Mouse (Mus musculus): ENCODE measurements around the gene Sf3b1.

DNA sequence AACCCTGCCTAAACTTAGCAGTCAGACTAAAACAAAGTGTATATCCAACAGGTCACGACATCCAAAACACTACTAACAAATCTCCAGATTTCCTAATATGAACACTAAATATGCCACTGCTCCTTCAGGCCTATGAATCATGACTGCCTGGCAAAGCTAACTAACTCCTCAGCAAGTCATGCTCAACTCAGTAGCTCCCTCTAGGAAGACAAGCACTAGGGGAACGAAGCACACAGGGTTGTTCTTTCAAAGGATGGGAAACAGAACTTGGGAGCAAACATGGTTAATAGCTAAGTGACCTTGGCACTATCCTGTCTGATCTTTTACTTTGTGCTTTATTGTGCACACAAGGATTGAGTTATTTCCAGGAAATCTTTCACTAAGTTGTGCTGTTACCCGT, 43.9 kb downstream of the Sf3b1 start:
- TF ChIP-seq CTCF (IDR thresholded peaks at IDR 0.05; ENCODE audit: low read depth, low read length) (no peak), POLR2A (IDR thresholded peaks at IDR 0.05; ENCODE audit: borderline replicate concordance, low read depth, low read length) (no peak)

Measured in bone marrow macrophage, adult 2 months (primary cell).